Mouse (Mus musculus) cerebellum, adult 2 months (tissue): ENCODE measurements around the gene Olfr730. TPM values are rescaled to one million over a fixed set of nuclear protein-coding genes. Genes with fewer than 3 reads are reported as not detected.

ENCODE experiments used
- DNase-seq, 2 experiments: peaks; one replicate each; pipeline ENCODE4 v3.0.0; 2021
- H3K27ac ChIP-seq: fragments of 200-500 bp; 2 replicates; pipeline ENCODE4 v1.5.1; 2012; ENCODE audit warnings: low read length, control low read depth, inconsistent platforms; ENCODE audit not compliant: insufficient read depth
- H3K27me3 ChIP-seq: fragments of 200-500 bp; 2 replicates; pipeline ENCODE4 v1.6.1; 2012; ENCODE audit warnings: inconsistent platforms, mild to moderate bottlenecking, low read length, moderate library complexity; ENCODE audit not compliant: control insufficient read depth, insufficient read depth
- H3K4me1 ChIP-seq: fragments of 200-500 bp; 2 replicates; pipeline ENCODE4 v1.6.1; 2011; ENCODE audit warnings: low read length; ENCODE audit not compliant: control insufficient read depth, insufficient read depth
- H3K4me3 ChIP-seq: fragments of 200-500 bp; replicated peaks from 2 replicates; pipeline ENCODE3; 2011; ENCODE audit warnings: mild to moderate bottlenecking, low read depth, low read length, control low read depth; ENCODE audit not compliant: insufficient read depth
- CTCF ChIP-seq: fragments of 200-500 bp; IDR thresholded peaks from 2 replicates; pipeline ENCODE4 v1.5.1; 2011; ENCODE audit warnings: low read depth, mild to moderate bottlenecking, control low read depth, low read length, moderate library complexity, borderline replicate concordance; ENCODE audit not compliant: insufficient read depth
- POLR2A ChIP-seq: fragments of 200-500 bp; IDR thresholded peaks from 2 replicates; pipeline ENCODE4 v1.6.1; 2011; ENCODE audit warnings: low read length, control low read depth, borderline replicate concordance; ENCODE audit not compliant: insufficient read depth
- WGBS: fragments of 180-500 bp; shearing (Covaris S2); methylation state at CpG from one replicate; pipeline ENCODE4 v1.1.7; 2018; 5-methylcytosine and 5-hydroxymethylcytosine counted together
- polyA plus RNA-seq: library from polyadenylated mRNA; depleted of rRNA; stranded (reverse); fragments of >200 nt; gene quantifications from 2 replicates; pipeline ENCODE4 v1.2.3, GENCODE M21; 2012; rRNA removed

Gene Olfr730
- not detected in 2 replicates for polyA plus RNA-seq

- no peak for TF ChIP-seq CTCF
- TF ChIP-seq POLR2A, result no peak
- no peak within 1 kb of the TSS for H3K27ac ChIP-seq
- WGBS, result 65% methylated on average over 1 of the region's 1 CpGs
- no peaks in the 10 kb centered on the region for H3K4me1 ChIP-seq
- H3K27me3 ChIP-seq, result no peaks in the 10 kb centered on the region
- no peak within 1 kb of the TSS for H3K4me3 ChIP-seq
- DNase-seq, result no peak
These were observed at the start of gene Olfr730 for GRCm38 (mm10) chr14:50188098-50188497. Olfr730 (minus strand) TSS chr14:50188198.

DNA sequence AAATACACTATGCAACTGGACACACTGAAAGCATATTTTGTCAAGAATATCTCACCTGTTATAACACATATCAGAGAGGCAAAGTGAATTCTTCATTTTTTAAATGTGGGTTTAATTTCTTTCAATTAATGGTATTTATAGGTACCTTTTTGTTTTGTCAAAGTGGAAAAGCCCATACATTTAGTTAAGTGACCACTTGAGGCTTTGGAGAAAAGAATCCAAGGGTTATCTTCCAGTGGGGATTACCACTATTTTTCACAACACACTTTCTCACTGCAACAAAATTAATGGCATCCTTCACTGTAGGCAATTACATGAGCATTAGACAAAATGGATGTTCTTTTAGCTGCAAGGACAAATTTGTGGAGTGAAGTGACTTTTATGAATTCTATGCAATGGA, 35.2 kb downstream of the Olfr730 start, which contains the start of gene Olfr729:
TSS of gene Olfr729 (minus strand) at position 101 of the 400 bp plus-strand sequence.
- Histone ChIP-seq H3K4me1 (no peaks in the 10 kb centered on the region), H3K4me3 (no peak within 1 kb of the TSS), H3K27me3 (no peaks in the 10 kb centered on the region), H3K27ac (no peak within 1 kb of the TSS)
- TF ChIP-seq POLR2A, result no peak
- TF ChIP-seq CTCF, result no peak
- no peak for DNase-seq

GRCm38 (mm10) chr14:50142580-50142979, 45.4 kb downstream of the Olfr730 start, which contains the start of gene Olfr728:
Olfr728 (minus strand) TSS chr14:50142680.
- Histone ChIP-seq H3K4me1 (no peaks in the 10 kb centered on the region), H3K4me3 (no peak within 1 kb of the TSS), H3K27me3 (no peaks in the 10 kb centered on the region), H3K27ac (no peak within 1 kb of the TSS)
- no peak for TF ChIP-seq POLR2A
- no peak for TF ChIP-seq CTCF
- DNase-seq, result no peak
- WGBS, result 90% methylated on average over 5 of the region's 5 CpGs

Other genes starting within 250 kb of the Olfr730 start
- gene Olfr724, start 224.9 kb downstream of the Olfr730 start, polyA plus RNA-seq, result not detected in 2 replicates
- not detected in 2 replicates for gene Olfr725, start 147.8 kb downstream of the Olfr730 start, polyA plus RNA-seq
- not detected in 2 replicates for gene Olfr726, start 97.2 kb downstream of the Olfr730 start, polyA plus RNA-seq
- gene Olfr727, start 65.0 kb downstream of the Olfr730 start, polyA plus RNA-seq, result not detected in 2 replicates
- not detected in 2 replicates for gene Olfr728, start 45.5 kb downstream of the Olfr730 start, polyA plus RNA-seq
- not detected in 2 replicates for gene Olfr729, start 35.3 kb downstream of the Olfr730 start, polyA plus RNA-seq
- not detected in 2 replicates for gene Olfr731, start 53.7 kb upstream of the Olfr730 start, polyA plus RNA-seq
- not detected in 2 replicates for gene Olfr732, start 96.0 kb upstream of the Olfr730 start, polyA plus RNA-seq
- gene Olfr733, start 113.3 kb upstream of the Olfr730 start, polyA plus RNA-seq, result not detected in 2 replicates
- gene Olfr734, start 138.6 kb upstream of the Olfr730 start, polyA plus RNA-seq, result not detected in 2 replicates
- gene Olfr735, start 160.7 kb upstream of the Olfr730 start, polyA plus RNA-seq, result not detected in 2 replicates
- not detected in 2 replicates for gene Tlr11, start 169.7 kb upstream of the Olfr730 start, polyA plus RNA-seq
- gene Olfr736, start 193.0 kb upstream of the Olfr730 start, polyA plus RNA-seq, result not detected in 2 replicates
- not detected in 2 replicates for gene Olfr738, start 219.4 kb upstream of the Olfr730 start, polyA plus RNA-seq
- gene Olfr739, start 230.4 kb upstream of the Olfr730 start, polyA plus RNA-seq, result not detected in 2 replicates